Mouse (Mus musculus) cerebellum, adult 2 months (tissue): ENCODE data around the gene Gm10837.

Experiments used
- CTCF ChIP-seq: fragments of 200-500 bp; IDR thresholded peaks from 2 replicates; pipeline ENCODE4 v1.5.1; 2011; ENCODE audit warnings: low read depth, mild to moderate bottlenecking, control low read depth, low read length, moderate library complexity, borderline replicate concordance; ENCODE audit not compliant: insufficient read depth
- POLR2A ChIP-seq: fragments of 200-500 bp; IDR thresholded peaks from 2 replicates; pipeline ENCODE4 v1.6.1; 2011; ENCODE audit warnings: low read length, control low read depth, borderline replicate concordance; ENCODE audit not compliant: insufficient read depth

DNA sequence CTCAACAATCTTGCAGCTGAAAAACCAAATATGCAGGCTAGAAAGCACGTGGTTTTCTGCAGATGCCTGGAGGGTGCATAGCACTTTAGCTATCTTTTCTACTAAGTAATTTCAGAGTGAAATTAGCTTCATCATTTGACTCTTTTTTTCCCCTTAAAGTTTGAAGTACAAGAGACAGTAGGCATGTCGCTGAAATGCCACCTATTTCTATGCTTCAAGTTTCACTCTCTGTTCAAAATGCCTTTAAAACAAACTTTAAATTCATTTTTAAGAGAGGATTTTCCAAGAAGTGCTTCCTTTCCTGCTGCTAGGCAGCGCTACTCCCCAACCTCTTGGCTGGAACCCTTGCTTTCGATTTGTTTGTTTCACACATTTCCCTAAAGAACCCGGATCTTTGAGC lies 1.3 kb upstream of the Gm10837 start:
- TF ChIP-seq POLR2A (no peak), CTCF (no peak)
